Mouse (Mus musculus) retina, adult 2 months (tissue): ENCODE results near the gene Olfr348.

Source experiments
- DNase-seq: peaks from one replicate; pipeline ENCODE4 v3.0.0-alpha.2; 2012; ENCODE audit warnings: low read depth, low spot score

The Olfr348 gene

DNA sequence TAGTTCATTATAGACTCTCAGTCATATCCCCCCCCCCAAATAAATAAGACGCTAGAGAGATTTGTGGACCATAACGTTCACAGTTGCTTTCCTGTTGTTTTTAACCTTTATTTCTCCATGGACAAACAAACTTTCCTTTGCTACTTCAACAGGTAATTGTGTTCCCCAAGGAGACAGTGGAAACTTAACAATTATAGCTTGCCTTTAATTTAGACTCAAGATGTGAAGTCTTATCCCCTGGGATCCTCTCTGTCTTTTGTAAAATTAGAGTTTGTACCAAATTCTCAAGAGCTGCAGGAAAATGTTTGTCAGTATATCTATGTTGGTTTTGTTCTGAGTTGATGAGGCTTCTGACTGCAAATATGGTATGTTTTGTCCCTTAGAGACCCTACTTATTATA, at the start of gene Olfr348:
TSS of gene Olfr348 (plus strand) at position 301 of the 400 bp plus-strand sequence.
- no peak for DNase-seq

DNA sequence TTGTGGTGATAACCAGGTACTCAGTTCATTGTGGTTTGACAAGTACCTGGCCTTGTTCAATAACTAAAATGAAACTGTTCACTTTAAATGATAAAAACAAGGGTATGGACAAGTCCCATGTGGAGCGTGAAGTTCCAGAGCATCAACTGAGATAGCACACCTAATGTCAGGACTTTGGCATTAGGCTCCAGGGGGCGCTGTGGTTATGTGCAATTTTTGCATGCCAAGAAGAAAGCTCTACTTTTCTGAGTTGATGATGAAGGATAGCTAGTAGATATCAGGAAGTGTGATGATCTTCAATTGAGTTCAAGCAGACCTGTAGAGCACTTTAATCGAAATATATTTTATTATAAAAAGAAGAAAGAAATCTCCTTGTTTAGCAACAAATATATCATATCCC, 47.9 kb upstream of the Olfr348 start:
- DNase-seq, result no peak

DNA sequence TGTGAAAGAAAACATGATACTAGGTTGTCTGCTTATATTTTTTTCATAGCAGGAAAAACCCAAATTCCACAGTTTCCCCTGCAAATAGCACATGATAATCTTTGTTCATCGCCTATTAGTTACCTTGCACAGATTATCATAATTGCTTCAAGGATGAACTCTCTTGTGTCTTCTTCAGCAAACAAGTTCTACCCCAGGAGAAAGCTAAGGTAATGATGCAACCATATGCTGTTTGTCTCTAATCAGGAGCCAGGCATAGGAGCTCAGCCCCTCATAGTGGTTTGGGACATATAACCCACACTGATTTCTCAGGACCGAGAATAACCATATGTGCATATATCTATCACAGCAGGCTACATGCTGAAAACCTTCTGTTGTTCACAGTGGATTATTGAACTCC, 6.2 kb downstream of the Olfr348 start, which contains the start of gene Olfr50:
TSS of gene Olfr50 (plus strand) at position 301 of the 400 bp plus-strand sequence.
- no peak for DNase-seq

DNA sequence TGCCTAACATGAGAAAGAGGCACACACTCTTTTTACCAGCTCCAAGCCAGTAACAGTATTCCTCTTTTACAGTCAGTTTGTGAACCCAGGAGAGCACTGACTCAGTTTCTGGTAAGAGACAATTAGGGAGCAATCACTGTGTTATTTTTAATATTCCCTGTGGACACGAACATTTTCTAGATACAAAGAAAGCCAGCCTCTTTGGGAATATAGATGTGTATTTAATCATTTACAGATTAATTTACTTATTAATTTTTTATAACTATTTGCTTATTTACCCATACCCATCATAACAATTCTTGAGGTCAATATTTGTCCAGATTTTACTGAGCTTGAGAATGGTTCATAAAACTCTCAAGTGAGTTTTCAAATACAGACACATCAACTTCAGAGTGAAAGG, 32.9 kb downstream of the Olfr348 start, which contains the start of gene Olfr3:
TSS of gene Olfr3 (minus strand) at position 101 of the 400 bp plus-strand sequence.
- DNase-seq, result no peak
